Mouse (Mus musculus) embryonic facial prominence, embryonic 14.5 days (tissue): ENCODE measurements at regions not wholly inside any gene's neighbourhood (a gene's known extent, or its start where the extent isn't known, plus 50 kb on each side); places are given as distances from the start of the nearest gene placed in this dataset.
"Not testable (repeated sequence)": the region's sequence is repeated elsewhere in the genome, so short reads cannot be mapped to it uniquely, and the experiment has no call there.

ENCODE experiments used
- ATAC-seq: fragments of 200-750 bp; cut with Nextera tagmentation; 2 replicates; pipeline ENCODE4 v1.8.0; 2017; ENCODE audit warnings: low read depth, moderate number of reproducible peaks, moderate TSS enrichment
- DNase-seq: peaks from one replicate; pipeline ENCODE4 v3.0.0-alpha.2; 2015; ENCODE audit warnings: low spot score
- H3K27ac ChIP-seq: fragments of 300-500 bp; sonication (generic); replicated peaks from 2 replicates; pipeline ENCODE4 v1.5.1; 2014; ENCODE audit warnings: low read depth, mild to moderate bottlenecking, low read length, moderate library complexity
- H3K27me3 ChIP-seq: fragments of 300-500 bp; sonication (generic); replicated peaks from 2 replicates; pipeline ENCODE4 v1.6.1; 2014; ENCODE audit warnings: low read length; ENCODE audit not compliant: control insufficient read depth, insufficient read depth
- H3K36me3 ChIP-seq: fragments of 300-500 bp; sonication (generic); 2 replicates; pipeline ENCODE4 v1.6.1; 2014; ENCODE audit warnings: low read length, mixed read lengths; ENCODE audit not compliant: control insufficient read depth, insufficient read depth
- H3K4me1 ChIP-seq: fragments of 300-500 bp; sonication (generic); 2 replicates; pipeline ENCODE4 v1.6.1; 2014; ENCODE audit warnings: antibody characterized with exemption, low read length; ENCODE audit not compliant: control insufficient read depth, insufficient read depth
- H3K4me2 ChIP-seq: fragments of 300-500 bp; sonication (generic); 2 replicates; pipeline ENCODE4 v1.6.1; 2014; ENCODE audit warnings: low read depth, mild to moderate bottlenecking, low read length, moderate library complexity, mixed read lengths
- H3K4me3 ChIP-seq: fragments of 300-500 bp; sonication (generic); 2 replicates; pipeline ENCODE4 v1.5.1; 2014; ENCODE audit warnings: low read depth, mild to moderate bottlenecking, low read length
- H3K9ac ChIP-seq: fragments of 300-500 bp; sonication (generic); 2 replicates; pipeline ENCODE4 v1.6.1; 2014; ENCODE audit warnings: low read depth, mild to moderate bottlenecking, low read length, moderate library complexity, mixed read lengths
- H3K9me3 ChIP-seq: fragments of 300-500 bp; sonication (generic); 2 replicates; pipeline ENCODE4 v1.6.1; 2016; ENCODE audit warnings: low read length; ENCODE audit not compliant: control insufficient read depth
- WGBS: fragments of 180-500 bp; shearing (Covaris S2); extraction: QIAGEN DNeasy Blood & Tissue Kit; methylation state at CpG from one replicate; pipeline ENCODE4 v1.1.7; 2014; 5-methylcytosine and 5-hydroxymethylcytosine counted together

GRCm38 (mm10) chr1:103986867-103987266 is 781.5 kb upstream of the Cdh20 start:
- Histone ChIP-seq H3K27me3 (no peaks in the 10 kb centered on the region), H3K9me3 (no peaks in the 10 kb centered on the region), H3K4me2 (no peak overlapping the region), H3K4me3 (no peak overlapping the region), H3K4me1 (no peaks in the 10 kb centered on the region), H3K27ac (no peak overlapping the region), H3K9ac (no peak overlapping the region), H3K36me3 (no peaks in the 10 kb centered on the region)
- DNase-seq: peak; percentile 48
- WGBS: 21% methylated on average over 1 of the region's 1 CpGs
- ATAC-seq: no peak

GRCm38 (mm10) chr1:104002906-104003305 is 765.4 kb upstream of the Cdh20 start:
- H3K4me1 ChIP-seq, H3K27ac ChIP-seq, H3K4me3 ChIP-seq, ATAC-seq, DNase-seq, H3K4me2 ChIP-seq, H3K9ac ChIP-seq, H3K27me3 ChIP-seq, H3K36me3 ChIP-seq, H3K9me3 ChIP-seq: not testable (repeated sequence)

DNA sequence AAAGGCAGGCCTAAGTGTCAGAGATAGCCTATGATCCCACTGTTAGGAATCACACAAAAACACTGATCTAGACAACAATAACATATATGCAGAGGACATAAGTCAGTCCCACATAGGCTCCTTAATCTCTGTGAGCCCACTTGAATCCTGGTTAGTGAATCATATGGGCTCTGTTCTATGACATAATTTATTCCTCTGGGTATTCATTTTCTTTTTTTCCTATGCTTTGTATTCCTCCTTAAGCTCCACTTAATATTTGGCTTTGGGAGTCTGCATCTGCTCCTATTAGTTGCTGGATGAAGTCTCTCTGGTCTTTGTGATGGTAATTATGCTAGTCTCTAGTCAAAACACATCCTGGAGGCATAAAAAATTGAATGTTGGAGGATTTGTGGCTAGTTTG is 738.7 kb upstream of the Cdh20 start:
- Histone ChIP-seq H3K36me3 (no peaks in the 10 kb centered on the region), H3K4me1 (no peaks in the 10 kb centered on the region), H3K4me2 (no peak overlapping the region), H3K27me3 (no peaks in the 10 kb centered on the region), H3K4me3 (no peak overlapping the region), H3K9ac (no peak overlapping the region), H3K9me3 (no peaks in the 10 kb centered on the region), H3K27ac (no peak overlapping the region)
- ATAC-seq: no peak
- DNase-seq: no peak

GRCm38 (mm10) chr1:104048440-104048839 is 719.9 kb upstream of the Cdh20 start:
- no peak for DNase-seq
- 88% methylated on average over 1 of the region's 1 CpGs for WGBS
- H3K36me3 ChIP-seq: no peaks in the 10 kb centered on the region
- no peaks in the 10 kb centered on the region for H3K9me3 ChIP-seq
- H3K27me3 ChIP-seq: no peaks in the 10 kb centered on the region
- no peak overlapping the region for H3K9ac ChIP-seq
- no peaks in the 10 kb centered on the region for H3K4me1 ChIP-seq
- no peak overlapping the region for H3K4me3 ChIP-seq
- no peak overlapping the region for H3K4me2 ChIP-seq
- H3K27ac ChIP-seq: no peak overlapping the region
- no peak for ATAC-seq

- Histone ChIP-seq H3K4me3 (no peak overlapping the region), H3K4me2 (no peak overlapping the region), H3K36me3 (no peaks in the 10 kb centered on the region), H3K27me3 (no peaks in the 10 kb centered on the region), H3K27ac (no peak overlapping the region), H3K9ac (no peak overlapping the region), H3K9me3 (no peaks in the 10 kb centered on the region), H3K4me1 (no peaks in the 10 kb centered on the region)
- DNase-seq (no peak), ATAC-seq (no peak)
- 63% methylated on average over 4 of the region's 4 CpGs for WGBS
Observed at GRCm38 (mm10) chr1:104049169-104049948, 719.0 kb upstream of the Cdh20 start.
